Mouse (Mus musculus) Muller cell, postnatal 12 days (primary cell): ENCODE data around the gene Dazap1.

ENCODE experiments used
- DNase-seq: peaks from one replicate; pipeline ENCODE4 v3.0.0-alpha.2; 2015; ENCODE audit errors: inconsistent ontology term

Dazap1 gene

DNA sequence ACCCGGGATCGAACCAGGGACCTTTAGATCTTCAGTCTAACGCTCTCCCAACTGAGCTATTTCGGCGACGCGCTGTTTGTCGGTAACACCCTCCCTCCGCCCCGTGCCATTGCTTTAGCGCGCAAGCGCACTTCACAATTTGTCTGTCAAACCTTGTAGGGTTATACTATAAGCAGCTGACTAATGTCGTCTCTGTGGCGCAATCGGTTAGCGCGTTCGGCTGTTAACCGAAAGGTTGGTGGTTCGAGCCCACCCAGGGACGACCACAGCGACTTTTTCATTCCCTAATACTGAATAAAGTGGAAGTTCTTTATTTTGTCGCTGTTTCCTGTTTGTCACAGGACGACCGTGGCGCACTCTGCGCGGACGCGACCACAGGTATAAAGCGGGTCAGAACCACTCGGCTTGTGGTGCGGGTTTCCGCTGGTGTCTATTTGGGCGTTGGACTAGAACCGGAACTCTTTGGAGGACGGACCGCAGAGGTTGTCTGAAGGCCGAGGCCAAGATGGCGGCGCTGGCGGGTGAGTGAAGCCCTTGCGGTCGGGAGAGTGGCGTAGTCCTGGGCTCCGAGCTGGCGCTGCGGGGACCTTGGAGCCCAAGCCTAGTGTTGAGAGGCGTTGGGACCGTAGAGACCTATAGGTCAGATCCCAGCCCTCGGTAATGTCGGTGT lies 12.2 kb upstream of the Dazap1 start, which contains the start of gene Ndufs7:
Ndufs7 (plus strand) TSS at position 151 of the 670 bp plus-strand sequence.
- peak; percentile 94 for DNase-seq

DNA sequence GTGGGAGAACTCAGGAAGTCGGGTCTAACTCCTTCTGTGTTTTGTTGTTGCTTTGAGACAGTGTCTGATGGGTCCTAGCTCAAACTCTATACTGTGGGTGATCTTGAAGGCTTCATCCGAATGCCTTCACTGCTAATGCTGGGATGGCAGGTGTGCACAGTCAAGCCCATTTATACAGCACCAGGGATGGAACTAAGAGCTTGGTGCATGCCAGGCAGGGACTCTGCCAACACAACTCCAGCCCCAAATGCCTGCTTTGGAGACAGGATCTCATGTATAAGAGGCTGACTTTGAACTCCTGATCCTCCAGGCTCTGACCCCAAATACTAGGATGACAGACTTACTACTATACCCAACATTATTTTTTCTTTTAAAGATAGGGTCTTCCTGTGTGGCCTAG lies 11.2 kb upstream of the Dazap1 start:
- DNase-seq, result no peak

DNA sequence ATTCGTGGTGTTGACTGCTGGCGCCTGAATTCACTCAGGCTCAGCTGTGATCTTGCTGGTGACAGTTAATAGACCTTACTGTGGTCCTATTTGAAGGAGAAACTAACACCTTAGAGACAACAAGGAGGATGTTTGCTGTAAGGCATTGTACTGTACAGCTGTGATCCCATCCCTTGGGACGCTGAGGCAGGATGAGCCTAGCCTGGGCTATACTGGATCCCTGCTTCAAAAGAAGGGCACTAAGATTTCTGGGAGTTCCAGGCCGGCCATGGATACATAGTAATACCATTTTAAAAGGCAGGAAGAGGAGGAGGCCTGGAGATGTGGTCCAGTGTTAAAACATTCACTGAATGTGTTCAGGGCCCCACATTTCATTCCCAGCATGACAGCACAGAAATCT lies 10.7 kb upstream of the Dazap1 start:
- DNase-seq, result no peak

DNA sequence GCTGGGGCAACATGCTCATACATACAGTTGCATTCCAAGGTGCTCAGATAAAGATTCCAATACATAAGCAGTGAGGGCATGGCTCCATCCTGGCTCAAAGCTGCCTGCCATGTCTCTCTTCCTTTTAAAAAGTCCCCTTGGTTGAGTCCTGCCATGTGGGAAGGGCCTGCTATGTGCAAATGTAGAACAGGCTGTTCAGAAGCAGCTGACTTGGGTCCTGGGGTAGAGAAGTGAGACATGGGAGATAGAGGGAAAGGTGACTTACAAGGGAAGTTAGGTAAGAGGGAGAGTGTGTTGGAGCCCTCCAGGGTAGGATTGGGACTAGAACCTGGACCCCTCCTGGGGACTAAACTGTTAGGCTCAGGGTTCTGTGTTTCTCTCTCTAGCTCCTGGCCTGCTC lies 9.3 kb upstream of the Dazap1 start:
- DNase-seq, result no peak

DNA sequence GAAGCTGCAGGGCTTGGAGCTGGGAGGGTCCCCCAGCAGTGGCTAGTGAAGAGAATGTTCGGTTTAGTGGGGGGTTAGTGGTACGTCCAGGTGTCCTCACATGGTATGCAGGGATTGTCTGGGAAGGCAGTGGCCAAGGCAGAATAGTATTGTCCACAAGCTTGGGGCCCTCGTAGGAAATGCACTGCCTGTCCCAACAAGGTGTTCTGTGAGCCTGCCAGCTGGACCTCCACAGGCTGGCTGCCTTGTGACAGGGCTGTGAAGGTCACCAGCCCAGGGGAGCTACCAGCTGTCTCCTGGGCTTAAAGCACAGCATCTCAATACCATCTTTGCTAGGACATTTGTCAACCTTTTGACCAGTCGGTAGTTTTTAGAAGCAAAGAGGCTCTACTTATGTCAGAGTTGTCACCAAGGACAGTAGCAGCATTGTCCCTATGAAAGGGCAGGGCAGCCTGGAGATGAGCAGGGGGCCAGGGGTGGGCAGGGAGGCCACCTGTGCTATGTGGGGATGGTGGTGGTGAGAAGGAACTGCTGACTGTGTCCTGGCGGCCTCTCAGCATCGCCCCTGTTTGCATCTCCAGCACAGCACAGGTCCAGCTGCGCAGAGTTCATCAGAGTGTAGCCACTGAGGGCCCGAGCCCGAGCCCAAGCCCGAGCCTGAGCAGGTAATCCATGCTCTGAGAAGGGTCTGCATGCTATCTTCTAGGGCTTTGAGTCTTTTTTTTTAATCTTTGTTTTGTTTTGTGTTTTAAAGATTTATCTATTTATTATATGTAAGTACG lies 8.6 kb upstream of the Dazap1 start:
- DNase-seq, result no peak

DNA sequence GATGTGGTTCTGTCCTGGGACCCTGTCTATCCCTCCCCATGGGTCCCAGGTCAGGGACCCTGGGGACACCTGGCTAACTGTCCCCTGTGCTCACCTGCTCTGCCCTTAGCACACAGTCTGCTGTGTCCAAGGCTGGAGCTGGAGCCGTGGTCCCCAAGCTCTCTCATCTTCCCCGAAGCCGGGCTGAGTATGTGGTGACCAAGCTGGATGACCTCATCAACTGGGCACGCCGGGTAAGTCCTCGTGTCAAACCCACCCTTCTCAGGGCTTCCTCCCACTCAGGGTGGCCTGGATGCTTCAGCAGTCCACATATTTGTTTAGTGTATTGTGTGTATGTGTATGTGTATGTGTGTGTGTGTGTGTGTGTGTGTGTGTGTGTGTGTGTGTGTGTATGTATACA lies 7.7 kb upstream of the Dazap1 start:
- DNase-seq, result no peak

DNA sequence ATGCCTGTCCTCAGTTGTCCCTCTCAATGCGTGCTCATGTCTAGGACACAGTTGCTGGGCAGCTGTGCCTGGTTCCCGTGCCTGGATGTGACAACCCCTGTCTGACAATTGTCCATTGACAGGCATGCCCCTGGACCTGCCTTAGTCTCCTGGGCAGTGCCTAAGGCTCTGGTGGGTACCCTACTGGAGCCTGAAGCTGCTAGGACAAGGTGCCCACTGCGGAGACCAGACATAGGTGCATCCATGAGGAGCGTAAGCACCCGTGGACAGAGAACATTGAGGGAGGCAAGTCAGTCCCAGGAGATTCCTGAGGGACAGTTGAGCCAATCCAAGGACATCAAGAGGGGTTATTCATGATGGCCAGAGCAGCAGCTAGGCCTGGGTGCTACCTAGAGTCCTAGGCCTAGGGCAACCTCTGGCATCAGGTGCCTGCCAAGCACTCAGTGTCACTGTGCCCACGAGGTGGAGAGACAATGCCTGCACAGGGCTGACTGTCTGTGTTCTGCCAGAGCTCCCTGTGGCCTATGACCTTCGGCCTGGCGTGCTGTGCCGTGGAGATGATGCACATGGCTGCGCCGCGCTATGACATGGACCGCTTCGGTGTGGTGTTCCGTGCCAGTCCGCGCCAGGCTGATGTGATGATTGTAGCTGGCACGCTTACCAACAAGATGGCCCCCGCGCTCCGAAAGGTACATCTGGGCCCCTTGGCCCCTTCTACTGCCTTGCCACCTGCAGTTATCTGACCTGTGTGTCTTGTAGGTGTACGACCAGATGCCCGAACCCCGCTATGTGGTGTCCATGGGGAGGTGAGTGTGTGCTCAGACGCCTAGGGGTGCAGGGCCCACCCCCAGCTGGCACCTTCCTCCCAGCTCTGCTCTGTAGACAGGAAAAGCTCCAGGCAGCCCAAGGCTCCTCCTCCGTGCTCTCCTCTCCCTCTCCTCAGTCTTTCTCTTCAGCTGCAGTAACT lies 6.7 kb upstream of the Dazap1 start:
- DNase-seq, result no peak

DNA sequence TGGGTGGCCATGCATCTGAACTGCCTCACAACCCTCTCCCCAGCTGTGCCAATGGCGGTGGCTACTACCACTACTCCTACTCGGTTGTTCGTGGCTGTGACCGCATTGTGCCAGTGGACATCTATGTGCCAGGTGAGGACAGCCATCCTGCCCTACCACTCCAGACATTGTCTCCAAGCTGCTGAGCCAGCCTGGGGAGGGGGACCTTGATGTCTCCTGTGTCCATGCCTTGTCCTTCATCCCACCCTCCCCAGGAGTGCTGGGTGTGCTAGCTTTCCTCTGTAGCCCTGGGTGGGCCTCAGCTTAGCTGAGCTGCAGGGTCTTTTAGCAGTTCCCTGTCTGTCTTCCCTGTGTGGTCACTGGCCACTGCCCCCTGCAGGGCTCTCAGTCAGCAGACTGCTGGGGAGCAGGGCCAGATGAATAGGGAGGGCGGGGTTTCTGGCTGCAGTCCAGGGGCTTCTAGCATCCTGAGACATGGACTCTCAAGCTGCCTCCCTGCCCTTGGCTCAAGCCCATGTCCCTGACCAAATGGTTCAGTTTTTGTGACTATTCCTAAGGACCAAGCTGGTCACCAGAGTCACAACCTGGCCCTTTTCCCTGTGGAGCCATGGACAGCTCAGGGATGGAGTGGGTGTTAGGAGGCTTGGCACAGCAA lies 5.3 kb upstream of the Dazap1 start:
- DNase-seq, result no peak

DNA sequence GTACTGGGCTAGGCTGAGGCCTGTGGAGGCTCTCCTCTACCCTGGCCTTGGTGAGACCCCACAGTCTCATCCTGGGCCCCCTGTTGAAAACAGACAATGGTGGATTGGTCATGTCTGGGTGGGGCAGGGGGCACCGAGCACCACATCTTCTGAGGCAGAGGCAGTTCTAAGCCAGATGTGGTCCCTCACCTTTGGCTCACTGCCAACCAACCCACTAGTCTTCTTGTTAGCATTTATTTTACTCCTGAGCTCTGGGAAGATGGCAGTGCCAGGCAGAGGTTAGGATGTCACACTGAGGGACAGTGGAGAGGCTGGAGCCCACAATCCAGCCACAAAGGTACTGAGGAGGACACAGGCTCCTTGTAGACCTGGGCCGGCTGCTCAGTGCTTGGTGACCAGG lies 3.4 kb upstream of the Dazap1 start:
- no peak for DNase-seq

DNA sequence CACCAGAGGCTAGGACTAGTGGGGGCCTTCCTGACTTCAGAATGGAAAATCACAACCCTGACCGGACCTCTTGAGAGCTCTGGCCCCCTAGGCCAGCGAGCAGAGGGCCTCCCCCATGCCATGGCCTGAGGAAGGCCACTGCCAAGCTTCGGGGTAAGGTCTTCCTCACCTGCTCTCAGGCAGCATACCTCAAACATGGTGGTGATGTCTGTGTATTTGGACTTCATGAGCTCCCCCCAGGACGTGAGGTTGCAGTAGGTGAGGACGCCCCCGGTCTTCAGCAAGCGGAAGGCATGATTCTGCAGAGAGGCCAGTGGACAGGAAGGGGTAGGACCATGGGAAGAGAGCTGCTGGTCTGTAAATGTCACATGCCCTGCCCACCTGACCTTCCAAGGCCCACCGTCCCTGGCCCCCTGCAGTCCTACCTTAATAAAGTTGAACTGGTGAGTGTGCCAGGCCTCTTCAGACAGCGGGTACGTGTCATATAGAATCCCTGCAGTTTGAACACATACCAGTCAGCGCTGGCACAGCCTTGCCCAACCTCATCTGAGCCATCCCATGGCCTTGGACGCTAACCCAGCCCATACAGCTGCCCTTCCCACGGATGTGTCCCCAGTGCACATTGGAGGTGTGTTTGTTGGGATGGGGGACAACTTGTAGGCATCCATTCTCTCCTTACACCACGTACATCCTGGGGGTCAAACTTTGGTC lies 2.4 kb upstream of the Dazap1 start:
- no peak for DNase-seq

DNA sequence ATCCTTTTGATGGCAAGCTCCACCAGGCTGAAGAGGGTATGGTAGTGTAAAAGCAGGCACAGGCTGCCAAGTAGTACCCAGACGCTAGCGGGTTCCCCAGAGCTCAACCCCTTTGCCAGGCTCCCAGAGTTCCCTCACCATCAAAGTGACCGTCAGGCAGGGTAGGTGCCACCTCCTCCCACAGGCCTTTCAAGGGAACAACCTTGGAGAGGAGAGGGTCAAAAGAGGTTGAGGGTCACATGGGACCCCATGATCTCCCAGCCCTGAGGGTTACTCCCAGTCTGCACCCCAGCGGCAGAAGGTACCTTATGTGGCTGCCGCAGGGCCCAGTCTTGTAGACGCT lies 1.9 kb upstream of the Dazap1 start:
- DNase-seq, result no peak

DNA sequence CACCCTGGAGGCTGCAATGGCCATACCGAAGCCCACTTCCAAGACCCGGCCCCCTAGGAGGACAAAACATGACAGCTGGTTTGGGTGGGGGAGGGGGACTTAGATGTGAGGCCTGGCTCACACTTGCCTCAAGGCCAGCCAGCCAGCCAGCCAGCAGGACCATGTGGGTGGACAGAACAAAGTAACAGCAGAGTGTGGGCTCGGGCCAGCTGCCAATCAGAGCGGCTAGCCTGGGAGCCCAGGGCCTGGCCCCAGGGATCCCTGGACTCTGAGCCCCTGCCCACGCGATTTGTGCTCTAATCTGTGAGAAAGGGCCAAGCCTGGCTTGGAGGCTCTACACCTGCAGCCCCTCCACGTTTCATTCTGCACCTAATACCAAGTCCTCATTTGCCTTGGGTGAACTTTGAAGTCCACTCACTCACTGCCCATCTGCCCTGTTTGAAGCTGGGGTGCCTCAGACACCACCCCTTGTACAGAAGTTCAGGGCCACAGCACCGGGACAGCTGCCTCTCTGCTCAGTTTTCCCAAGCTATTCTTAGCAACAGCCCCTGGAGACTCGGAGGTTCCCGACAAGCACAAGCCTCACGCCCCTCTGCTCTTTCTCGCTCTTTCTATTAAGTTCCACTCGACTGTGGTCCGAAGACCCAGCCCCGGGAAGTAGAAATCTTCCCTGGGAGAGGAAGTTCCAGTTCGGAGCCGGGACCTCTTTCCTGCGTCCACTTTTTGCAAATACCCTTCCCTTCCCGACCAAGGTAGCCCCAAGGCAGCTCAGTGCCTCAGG lies 1.2 kb upstream of the Dazap1 start:
- DNase-seq, result peak; percentile 88

DNA sequence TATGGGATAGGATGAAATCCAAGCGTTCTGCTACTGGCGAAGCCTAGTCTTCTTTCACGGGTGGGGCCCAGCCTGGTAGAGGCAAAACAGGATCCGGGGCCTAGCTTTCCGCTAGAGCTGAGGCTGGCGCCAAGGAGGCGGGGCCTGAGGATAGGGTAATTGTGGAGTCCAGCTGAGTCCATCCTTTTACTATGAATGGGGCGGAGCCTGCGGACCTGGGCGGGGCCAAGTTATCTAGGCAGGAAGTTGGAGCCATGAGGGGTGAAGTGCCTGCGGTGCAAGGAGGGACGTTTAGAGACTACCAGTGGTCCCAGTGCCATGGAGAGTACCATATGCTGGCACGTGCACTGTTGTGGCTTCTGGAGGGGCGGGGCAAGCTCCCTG lies 291 bp downstream of the Dazap1 start:
- peak; percentile 98 for DNase-seq

DNA sequence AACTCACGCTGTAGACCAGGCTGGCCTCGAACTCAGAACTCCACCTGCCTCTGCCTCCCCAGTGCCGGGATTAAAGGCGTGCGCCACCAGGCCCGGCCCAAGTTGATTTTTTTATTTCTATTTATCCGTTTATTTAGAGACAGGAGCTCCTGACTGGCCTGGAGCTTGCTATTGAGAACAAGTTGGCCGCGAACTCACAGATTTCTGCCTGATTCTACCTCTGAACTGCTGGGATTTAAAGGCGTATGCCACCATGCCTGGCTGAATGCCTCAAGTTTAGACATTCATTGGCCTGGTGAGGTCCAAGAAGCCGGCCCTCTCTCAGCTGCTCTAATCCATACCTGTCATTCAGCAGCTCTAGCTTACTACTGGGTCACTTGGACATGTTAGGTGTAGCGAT lies 883 bp downstream of the Dazap1 start:
- no peak for DNase-seq

DNA sequence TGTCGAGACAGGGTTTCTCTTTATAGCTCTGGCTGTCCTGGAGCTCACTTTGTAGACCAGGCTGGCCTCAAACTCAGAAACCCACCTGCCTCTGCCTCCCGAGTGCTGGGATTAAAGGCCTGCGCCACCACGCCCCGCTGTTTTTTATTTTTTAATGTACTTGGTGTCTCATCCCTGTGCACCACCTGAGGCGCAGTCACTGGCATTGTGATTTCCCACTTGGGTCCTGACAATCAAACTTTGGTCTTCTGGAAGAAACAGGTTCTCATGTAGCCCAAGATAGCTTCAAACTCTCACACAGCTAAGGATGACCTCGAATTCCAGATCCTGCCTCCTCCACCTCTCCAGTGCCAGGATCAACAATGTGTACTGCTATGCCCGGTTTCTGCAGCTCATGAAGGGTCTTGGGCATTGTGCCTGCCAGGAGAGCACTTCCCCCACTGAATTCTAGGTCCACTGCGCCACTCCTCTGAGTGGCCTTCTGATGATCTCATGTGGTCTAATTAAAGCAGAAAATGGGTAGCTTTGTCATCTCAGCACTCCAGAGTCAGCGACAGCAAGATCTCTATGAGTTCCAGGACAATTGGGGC lies 1.6 kb downstream of the Dazap1 start:
- DNase-seq, result no peak

DNA sequence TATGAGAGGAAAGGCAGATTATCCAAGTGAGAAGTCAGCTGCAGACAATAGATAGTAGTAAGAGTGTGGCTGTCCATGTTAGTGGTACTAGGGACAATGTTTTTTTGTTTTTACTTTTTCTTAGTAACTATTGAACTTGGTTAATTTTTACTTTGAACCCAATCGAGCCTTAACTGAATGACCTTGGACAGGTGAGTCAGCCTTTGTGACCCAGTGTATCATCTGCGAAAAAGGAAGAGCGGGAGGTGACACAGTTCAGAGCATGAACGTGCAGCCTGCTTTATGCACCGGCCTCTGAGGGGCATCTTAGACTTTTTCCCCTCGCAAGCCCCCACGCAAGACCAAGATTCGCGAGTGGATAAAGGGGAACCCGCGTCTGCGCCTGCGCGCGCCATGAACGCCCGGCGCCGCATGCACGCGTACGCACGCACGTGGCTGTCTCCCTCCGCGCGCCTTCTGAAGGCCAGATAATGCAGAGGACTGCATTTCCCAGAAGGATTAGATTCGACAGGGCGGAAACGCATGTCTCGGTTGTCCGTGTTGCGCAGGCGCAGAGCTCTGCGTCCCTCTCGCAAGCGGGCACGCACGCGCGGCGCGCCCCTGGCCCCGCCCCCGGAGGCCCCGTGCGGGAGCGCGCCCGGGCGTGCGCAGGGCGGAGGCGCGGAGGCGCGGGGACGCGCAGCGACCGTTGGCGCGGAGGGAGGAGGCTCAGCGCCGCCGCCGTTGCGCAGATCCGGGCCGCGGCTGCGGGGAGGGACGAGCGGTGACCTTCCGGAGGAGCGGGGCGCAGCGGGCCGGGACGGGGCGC lies 3.3 kb downstream of the Dazap1 start:
- DNase-seq, result peak; percentile 98

DNA sequence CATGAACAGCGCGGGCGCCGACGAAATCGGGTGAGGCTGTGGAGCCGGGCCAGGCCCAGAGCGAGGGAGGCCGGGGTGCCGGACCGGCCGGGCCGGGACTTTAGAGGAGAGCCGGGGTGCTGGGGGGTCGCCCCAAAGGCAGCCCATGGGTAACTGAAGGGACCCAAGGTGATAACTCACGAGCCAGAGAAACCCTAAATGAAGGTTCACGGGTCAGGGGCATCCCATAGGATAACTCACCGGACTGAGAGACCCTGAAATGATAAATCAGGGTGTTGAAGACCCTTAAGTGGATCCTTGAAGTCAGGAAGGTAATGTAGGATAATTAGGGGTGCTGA lies 3.8 kb downstream of the Dazap1 start:
- no peak for DNase-seq

DNA sequence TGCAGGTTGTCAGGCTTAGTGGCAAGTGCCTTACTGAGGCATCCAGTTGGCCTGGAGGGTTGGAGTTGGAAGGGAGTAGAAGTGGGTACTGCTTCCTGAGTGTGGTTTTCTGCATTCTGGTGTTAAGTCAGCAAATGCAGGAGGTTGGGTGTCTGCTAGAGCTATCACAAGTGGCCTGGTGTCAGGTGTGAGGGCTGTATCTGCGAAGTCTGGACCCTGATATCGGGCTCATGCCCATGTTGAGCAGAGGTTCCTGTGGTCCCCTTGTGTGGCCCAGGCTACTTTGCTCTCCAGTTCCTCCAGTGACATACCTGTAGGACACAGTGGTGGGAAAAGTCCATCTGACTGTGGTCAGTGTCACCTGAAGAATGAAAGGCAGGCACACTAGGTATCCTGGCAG lies 8.8 kb downstream of the Dazap1 start:
- no peak for DNase-seq

DNA sequence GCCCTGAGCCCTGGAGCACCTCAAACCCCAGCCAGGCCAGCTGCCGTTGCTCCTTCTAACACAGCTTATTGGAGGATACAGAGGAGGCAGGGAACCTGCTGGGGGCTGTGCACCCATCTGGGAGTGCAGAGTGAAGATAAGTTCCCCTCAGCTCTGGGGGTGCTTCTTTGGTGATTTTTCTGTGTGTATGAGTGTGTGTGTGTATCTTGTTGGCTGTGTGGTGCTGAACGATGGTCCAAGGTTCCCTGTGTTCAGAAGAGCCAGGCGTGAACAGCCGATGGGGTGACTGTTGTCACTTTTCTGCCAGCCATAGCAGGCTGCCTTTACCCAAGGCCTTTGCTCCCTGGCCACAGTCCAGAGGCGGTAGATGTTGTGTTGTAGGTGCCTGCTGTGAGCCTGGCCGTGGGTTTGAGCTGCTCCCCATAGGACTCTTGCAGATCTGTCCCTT lies 9.5 kb downstream of the Dazap1 start:
- no peak for DNase-seq
